Mouse (Mus musculus): ENCODE data around the gene Itga10. TPM values are rescaled to one million over a fixed set of nuclear protein-coding genes. Genes with fewer than 3 reads are reported as not detected.

Gene Itga10
- 0.54 TPM for polyA plus RNA-seq (2014; fragmentation: Illumina TruSeq; extraction: RNeasy Lipid Tissue Mini Kit (QIAGEN cat#74804))

GRCm38 (mm10) chr3:96645018-96645649 lies at the start of gene Itga10:
Itga10 (plus strand) TSS chr3:96645584.

GRCm38 (mm10) chr3:96596228-96596707 lies 49.1 kb upstream of the Itga10 start, which contains the start of gene Ankrd34a:
Ankrd34a (plus strand) TSS chr3:96596636.

GRCm38 (mm10) chr3:96600639-96601250 lies 44.6 kb upstream of the Itga10 start, which contains the start of gene Lix1l:
Lix1l (plus strand) TSS chr3:96601149.

GRCm38 (mm10) chr3:96629729-96630600 lies 15.4 kb upstream of the Itga10 start, which contains the start of gene Rbm8a:
Rbm8a (plus strand) TSS chr3:96629933.

GRCm38 (mm10) chr3:96634928-96635879 lies 10.2 kb upstream of the Itga10 start, which contains the start of the genes Pex11b and Gm42957:
Pex11b (plus strand) TSS chr3:96635376.
Gm42957 (plus strand) TSS chr3:96635474.

GRCm38 (mm10) chr3:96669727-96670468 lies 24.5 kb downstream of the Itga10 start, which contains the start of gene Ankrd35:
Ankrd35 (plus strand) TSS chr3:96670131.

GRCm38 (mm10) chr3:96696198-96696765 lies 50.9 kb downstream of the Itga10 start, which contains the start of gene Pias3:
Pias3 (plus strand) TSS chr3:96696384.

GRCm38 (mm10) chr3:96707903-96708683 lies 62.7 kb downstream of the Itga10 start, which contains the start of gene Nudt17:
Nudt17 (minus strand) TSS chr3:96708562.

Other genes starting within 250 kb of the Itga10 start
- gene BC107364, start 193.3 kb upstream of the Itga10 start, polyA plus RNA-seq (2014; fragmentation: Illumina TruSeq; extraction: RNeasy Lipid Tissue Mini Kit (QIAGEN cat#74804)), result not detected
- 0.29 TPM for gene Hfe2, start 120.4 kb upstream of the Itga10 start, polyA plus RNA-seq (2014; fragmentation: Illumina TruSeq; extraction: RNeasy Lipid Tissue Mini Kit (QIAGEN cat#74804))
- gene Txnip, start 87.6 kb upstream of the Itga10 start, polyA plus RNA-seq (2014; fragmentation: Illumina TruSeq; extraction: RNeasy Lipid Tissue Mini Kit (QIAGEN cat#74804)), result 596 TPM
- gene Gm16253, start 68.6 kb upstream of the Itga10 start, polyA plus RNA-seq (2014; fragmentation: Illumina TruSeq; extraction: RNeasy Lipid Tissue Mini Kit (QIAGEN cat#74804)), result not detected
- gene Polr3gl, start 51.4 kb upstream of the Itga10 start, polyA plus RNA-seq (2014; fragmentation: Illumina TruSeq; extraction: RNeasy Lipid Tissue Mini Kit (QIAGEN cat#74804)), result 90.1 TPM
- not detected for gene Ankrd34a, start 48.9 kb upstream of the Itga10 start, polyA plus RNA-seq (2014; fragmentation: Illumina TruSeq; extraction: RNeasy Lipid Tissue Mini Kit (QIAGEN cat#74804))
- gene Lix1l, start 44.4 kb upstream of the Itga10 start, polyA plus RNA-seq (2014; fragmentation: Illumina TruSeq; extraction: RNeasy Lipid Tissue Mini Kit (QIAGEN cat#74804)), result 92.1 TPM
- gene Rbm8a, start 15.7 kb upstream of the Itga10 start, polyA plus RNA-seq (2014; fragmentation: Illumina TruSeq; extraction: RNeasy Lipid Tissue Mini Kit (QIAGEN cat#74804)), result 56.2 TPM
- 19.8 TPM for gene Pex11b, start 10.2 kb upstream of the Itga10 start, polyA plus RNA-seq (2014; fragmentation: Illumina TruSeq; extraction: RNeasy Lipid Tissue Mini Kit (QIAGEN cat#74804))
- not detected for gene Gm42957, start 10.1 kb upstream of the Itga10 start, polyA plus RNA-seq (2014; fragmentation: Illumina TruSeq; extraction: RNeasy Lipid Tissue Mini Kit (QIAGEN cat#74804))
- gene Ankrd35, start 24.5 kb downstream of the Itga10 start, polyA plus RNA-seq (2014; fragmentation: Illumina TruSeq; extraction: RNeasy Lipid Tissue Mini Kit (QIAGEN cat#74804)), result 1.1 TPM
- 5.3 TPM for gene Pias3, start 50.8 kb downstream of the Itga10 start, polyA plus RNA-seq (2014; fragmentation: Illumina TruSeq; extraction: RNeasy Lipid Tissue Mini Kit (QIAGEN cat#74804))
- gene Nudt17, start 63.0 kb downstream of the Itga10 start, polyA plus RNA-seq (2014; fragmentation: Illumina TruSeq; extraction: RNeasy Lipid Tissue Mini Kit (QIAGEN cat#74804)), result not detected
- 19.1 TPM for gene Polr3c, start 82.0 kb downstream of the Itga10 start, polyA plus RNA-seq (2014; fragmentation: Illumina TruSeq; extraction: RNeasy Lipid Tissue Mini Kit (QIAGEN cat#74804))
- 114 TPM for gene Rnf115, start 82.1 kb downstream of the Itga10 start, polyA plus RNA-seq (2014; fragmentation: Illumina TruSeq; extraction: RNeasy Lipid Tissue Mini Kit (QIAGEN cat#74804))
- 1.5 TPM for gene Pdzk1, start 183.7 kb downstream of the Itga10 start, polyA plus RNA-seq (2014; fragmentation: Illumina TruSeq; extraction: RNeasy Lipid Tissue Mini Kit (QIAGEN cat#74804))
- gene Cd160, start 183.8 kb downstream of the Itga10 start, polyA plus RNA-seq (2014; fragmentation: Illumina TruSeq; extraction: RNeasy Lipid Tissue Mini Kit (QIAGEN cat#74804)), result 2.3 TPM

All from ovary, adult 10 weeks (tissue).